Mouse (Mus musculus) liver, embryonic 14 days (tissue): ENCODE results near the gene Bmf. TPM values are rescaled to one million over a fixed set of nuclear protein-coding genes. Genes with fewer than 3 reads are reported as not detected.

ENCODE experiments used
- polyA plus RNA-seq: library from polyadenylated mRNA; depleted of rRNA; stranded (reverse); fragments of >200 nt; gene quantifications from 2 replicates; pipeline ENCODE4 v1.2.3, GENCODE M21; 2012; rRNA removed

Bmf gene
- 0.83 and 0.85 TPM in 2 replicates for polyA plus RNA-seq

GRCm38 (mm10) chr2:118549507-118550473, at the start of gene Bmf:
Gene Bmf (minus strand): TSS chr2:118549687.

GRCm38 (mm10) chr2:118597673-118598568, 48.4 kb upstream of the Bmf start, which contains the start of gene Bub1b:
Gene Bub1b (plus strand): TSS chr2:118598211.

GRCm38 (mm10) chr2:118479550-118479909, 70.0 kb downstream of the Bmf start, which contains the start of gene Srp14:
Gene Srp14 (minus strand): TSS chr2:118479711.

Other genes starting within 250 kb of the Bmf start
- gene Gpr176, start 176.3 kb downstream of the Bmf start, polyA plus RNA-seq: 0.09 and 0.13 TPM in 2 replicates
- 5.8 and 6.9 TPM in 2 replicates for gene Eif2ak4, start 161.1 kb downstream of the Bmf start, polyA plus RNA-seq
- 65.6 and 68.7 TPM in 2 replicates for gene Srp14, start 70.0 kb downstream of the Bmf start, polyA plus RNA-seq
- gene Bub1b, start 48.5 kb upstream of the Bmf start, polyA plus RNA-seq: 34.7 and 37.0 TPM in 2 replicates
- 0.32 and 0.50 TPM in 2 replicates for gene Pak6, start 113.6 kb upstream of the Bmf start, polyA plus RNA-seq
- 0.05 and 0.07 TPM in 2 replicates for gene Ankrd63, start 154.3 kb upstream of the Bmf start, polyA plus RNA-seq
- 2.8 and 3.7 TPM in 2 replicates for gene Plcb2, start 178.8 kb upstream of the Bmf start, polyA plus RNA-seq
- gene Inafm2, start 196.1 kb upstream of the Bmf start, polyA plus RNA-seq: 5.4 and 6.3 TPM in 2 replicates
- gene Ccdc9b, start 213.0 kb upstream of the Bmf start, polyA plus RNA-seq: 0.38 and 0.41 TPM in 2 replicates
- 0.08 TPM in 1 of 2 replicates, not detected in the other for gene Phgr1, start 223.1 kb upstream of the Bmf start, polyA plus RNA-seq
- 0.18 and 0.23 TPM in 2 replicates for gene Disp2, start 230.0 kb upstream of the Bmf start, polyA plus RNA-seq